ENCODE assay signal across 15 mouse cellular contexts in genomic region chr12:7192591-7192990, GRCm38 (mm10).
"Had no signal": no experiment of that assay in that cellular context is flagged by ENCODE, and none has a peak within 500 bp of the region (broad histone marks: within the 10 kb centered on the region; RNA-seq: fewer than 3 reads in every experiment).

No protein-coding gene starts in this region.

- H3K4me1 ChIP-seq: lung, embryonic 15.5 days; megakaryocyte, embryonic 14.5 days; midbrain, embryonic 13.5 days; midbrain, embryonic 15.5 days; neural tube, embryonic 12.5 days had no signal

- H3K9ac ChIP-seq: liver, postnatal 0 days; lung, embryonic 15.5 days; midbrain, embryonic 13.5 days; midbrain, embryonic 15.5 days; neural tube, embryonic 12.5 days had no signal

- H3K27ac ChIP-seq: lung, embryonic 15.5 days; macrophage; midbrain, embryonic 13.5 days; midbrain, embryonic 15.5 days; neural tube, embryonic 12.5 days had no signal

- H3K4me2 ChIP-seq: lung, embryonic 15.5 days; midbrain, embryonic 11.5 days; midbrain, embryonic 13.5 days; midbrain, embryonic 15.5 days; neural tube, embryonic 12.5 days had no signal

- H3K27me3 ChIP-seq: lung, embryonic 15.5 days; megakaryocyte, embryonic 14.5 days; midbrain, embryonic 13.5 days; midbrain, embryonic 15.5 days; neural tube, embryonic 12.5 days had no signal

- H3K4me3 ChIP-seq: lung, embryonic 15.5 days; megakaryocyte, embryonic 14.5 days; midbrain, embryonic 13.5 days; midbrain, embryonic 15.5 days; neural tube, embryonic 12.5 days had no signal

- DNase-seq: liver, postnatal 0 days; lung, adult 2 months; right cerebral cortex, postnatal 14 days; spleen, adult 18-20 months; thymus, adult 18-20 months; thymus, postnatal 14 days; thymus, postnatal 36 days had no signal

- ATAC-seq: liver, postnatal 0 days; lung, postnatal 0 days; midbrain, embryonic 13.5 days; midbrain, embryonic 15.5 days had no signal

- H3K36me3 ChIP-seq: lung, embryonic 15.5 days; midbrain, embryonic 13.5 days; midbrain, embryonic 15.5 days; neural tube, embryonic 12.5 days had no signal

- H3K9me3 ChIP-seq: lung, embryonic 15.5 days; midbrain, embryonic 13.5 days; midbrain, embryonic 15.5 days; neural tube, embryonic 12.5 days had no signal
